Comparison of ENCODE assay signal across 30 mouse cellular contexts in genomic region chr19:16898576-16898975, GRCm38 (mm10). TPM values are rescaled to one million over a fixed set of nuclear protein-coding genes. Genes with fewer than 3 reads are reported as not detected.
DNase-seq lines count a peak whose midpoint lies in the region; ATAC-seq and TF ChIP-seq lines count a peak whose summit lies in the region.
"Had no signal": no experiment of that assay in that cellular context is flagged by ENCODE, and none has a peak within 500 bp of the region (broad histone marks: within the 10 kb centered on the region; RNA-seq: fewer than 3 reads in every experiment).

No protein-coding gene starts in this region.

- H3K4me3 ChIP-seq in myocyte = no peak overlapping the region
- H3K4me3 ChIP-seq in gastrocnemius, adult 2 months = no peak overlapping the region
- H3K4me3 ChIP-seq: embryonic facial prominence, embryonic 13.5 days; heart, embryonic 12.5 days; hindbrain, embryonic 12.5 days; limb, embryonic 13.5 days; liver, embryonic 13.5 days; lung, embryonic 15.5 days; midbrain, embryonic 12.5 days; neural tube, embryonic 13.5 days had no signal

- ATAC-seq in activated CD4-positive, CD25-positive, alpha-beta regulatory T cell, adult 4 months = no peak
- ATAC-seq: inflammation-experienced regulatory T-cells, adult 6 months had no signal

- no peak overlapping the region for H3ac ChIP-seq in myocyte (ENCODE audit: control insufficient read depth, insufficient read length)

- H3K36me3 ChIP-seq in myocyte (ENCODE audit: control insufficient read depth, insufficient read depth) = no peaks in the 10 kb centered on the region
- H3K36me3 ChIP-seq: embryonic facial prominence, embryonic 13.5 days; heart, embryonic 12.5 days; hindbrain, embryonic 12.5 days; limb, embryonic 13.5 days; liver, embryonic 13.5 days; lung, embryonic 15.5 days; midbrain, embryonic 12.5 days; neural tube, embryonic 13.5 days had no signal

- no peaks in the 10 kb centered on the region for H3K27me3 ChIP-seq in myocyte (ENCODE audit: control insufficient read depth, insufficient read depth, insufficient read length)
- H3K27me3 ChIP-seq: embryonic facial prominence, embryonic 13.5 days; heart, embryonic 12.5 days; hindbrain, embryonic 12.5 days; limb, embryonic 13.5 days; liver, embryonic 13.5 days; midbrain, embryonic 12.5 days; neural tube, embryonic 13.5 days had no signal

- intact Hi-C loops in gastrocnemius, adult 2 months (cut with DNase I) = loop anchor here (2.0 kb wide), 2 partner anchors 132 to 140 kb away; no protein-coding TSS in a partner anchor

- no peak overlapping the region for H3K27ac ChIP-seq in gastrocnemius, adult 2 months
- H3K27ac ChIP-seq: embryonic facial prominence, embryonic 13.5 days; hindbrain, embryonic 12.5 days; limb, embryonic 13.5 days; liver, embryonic 13.5 days; lung, embryonic 15.5 days; midbrain, embryonic 12.5 days; neural tube, embryonic 13.5 days had no signal

- no peaks in the 10 kb centered on the region for H3K79me2 ChIP-seq in myocyte (ENCODE audit: control insufficient read depth, insufficient read depth)

- peak; percentile 75 for DNase-seq in adrenal gland, adult 2 months
- no peak for DNase-seq in adrenal gland, postnatal 4 days (ENCODE audit: low spot score in 2 of 2)
- peak; percentile 67 for DNase-seq in Muller cell, postnatal 12 days (ENCODE audit: inconsistent ontology term)
- DNase-seq in adrenal gland, postnatal 25 days = peak; percentile 39
- DNase-seq in gastrocnemius, adult 2 months = no peak
- no peak for DNase-seq in testis, postnatal 14 days (ENCODE audit: low spot score)
- DNase-seq: B cell, adult 2 months; cerebellum, postnatal 10 days; heart, adult 11 months; heart, postnatal 14 days; kidney, adult 9 months; kidney, postnatal 36 days; layer of hippocampus, adult 9-11 months; liver, embryonic 13.5 days; lung, postnatal 4 days; spleen, adult 18-20 months; thymus, adult 2 months had no signal

- TF ChIP-seq POLR2A in myocyte (IDR thresholded peaks at IDR 0.05; ENCODE audit: insufficient read length, low read depth) = no peak

- peak overlapping the region; percentile 64 for H3K4me2 ChIP-seq in myocyte (ENCODE audit: low read depth)
- H3K4me2 ChIP-seq: embryonic facial prominence, embryonic 13.5 days; heart, embryonic 12.5 days; hindbrain, embryonic 12.5 days; limb, embryonic 13.5 days; liver, embryonic 13.5 days; lung, embryonic 15.5 days; midbrain, embryonic 12.5 days; neural tube, embryonic 13.5 days had no signal

- TF ChIP-seq CTCF in gastrocnemius, adult 2 months (IDR thresholded peaks at IDR 0.05) = no peak

TF ChIP-seq in myocyte, 11 proteins besides CTCF, POLR2A, EP300 and RAD21:
- TF ChIP-seq MYOG (IDR thresholded peaks at IDR 0.05; ENCODE audit: control insufficient read depth in 1 of 3, insufficient read depth in 1 of 3, insufficient read length in 2 of 3, low read depth in 2 of 3) (no peak), MYOD1 (IDR thresholded peaks at IDR 0.05; ENCODE audit: control insufficient read depth in 1 of 3, insufficient read length in 2 of 3, low read depth in 2 of 3) (no peak), E2F4 (IDR thresholded peaks at IDR 0.05; ENCODE audit: insufficient read depth) (no peak), TCF12 (IDR thresholded peaks at IDR 0.05; ENCODE audit: insufficient read depth, poor library complexity, severe bottlenecking) (no peak), CEBPB (IDR thresholded peaks at IDR 0.05; ENCODE audit: insufficient read depth, poor library complexity, severe bottlenecking) (no peak), REST (IDR thresholded peaks at IDR 0.05; ENCODE audit: insufficient read depth, insufficient read length) (no peak), MAX (IDR thresholded peaks at IDR 0.05; ENCODE audit: low read depth) (no peak), SRF (IDR thresholded peaks at IDR 0.05; ENCODE audit: control insufficient read depth, insufficient read length, low read depth) (no peak), TCF3 (IDR thresholded peaks at IDR 0.05; ENCODE audit: insufficient read length, low read depth) (no peak), USF1 (IDR thresholded peaks at IDR 0.05; ENCODE audit: low read depth) (no peak)
TF ChIP-seq in myocyte: peak in this region for 0.

RNA-seq across cellular contexts. Expression of gene Foxb2, which starts 25.0 kb away (rescaled TPM):
- total RNA-seq in adrenal gland, adult 2 months (2021) = not detected
- not detected in 2 replicates for polyA plus RNA-seq in adrenal gland, adult 2 months (2012; rRNA removed)
- total RNA-seq in adrenal gland, postnatal 4 days (2021) = not detected
- not detected in 2 replicates for total RNA-seq in adrenal gland, postnatal 25 days (2021)
- polyA plus RNA-seq in myocyte (2012; fragmentation: generic; extraction: Trizol) = not detected
- not detected for polyA plus RNA-seq in activated CD4-positive, CD25-positive, alpha-beta regulatory T cell, adult 4 months (2017; shearing (Covaris generic))
- total RNA-seq in gastrocnemius, adult 2 months (2021) = not detected
- total RNA-seq: gastrocnemius, adult 8-10 months; heart, postnatal 14 days; left cerebral cortex, postnatal 14 days had no signal
- polyA plus RNA-seq: embryonic facial prominence, embryonic 13.5 days; heart, embryonic 12.5 days; inflammation-experienced regulatory T-cells, adult 6 months; liver, embryonic 13.5 days; lung, embryonic 15.5 days; neural tube, embryonic 13.5 days; stomach, embryonic 14.5 days had no signal

RNA-seq across cellular contexts. Expression of gene Prune2, which starts 57.3 kb away (rescaled TPM):
- total RNA-seq in adrenal gland, adult 2 months (2021) = 10 to 100 TPM; 17.7 to 33.7 TPM
- polyA plus RNA-seq in adrenal gland, adult 2 months (2012; rRNA removed) = 0.87 and 1.6 TPM in 2 replicates
- total RNA-seq in adrenal gland, postnatal 4 days (2021) = 10 to 100 TPM; 20.3 to 22.9 TPM
- 34.6 and 35.3 TPM in 2 replicates for total RNA-seq in adrenal gland, postnatal 25 days (2021)
- polyA plus RNA-seq in myocyte (2012; fragmentation: generic; extraction: Trizol) = 61.8 TPM
- under 1 TPM in 1 of 2 experiments, not detected in 1; 0.37 TPM for polyA plus RNA-seq in activated CD4-positive, CD25-positive, alpha-beta regulatory T cell, adult 4 months (2017; shearing (Covaris generic))
- 1 to 10 TPM; 5.9 to 9.6 TPM for total RNA-seq in gastrocnemius, adult 2 months (2021)

Comparison
In these comparisons a context has a peak if more than half of its experiments do, and no peak if none do; other contexts are left out.
1. DNase-seq: peak in adrenal gland, adult 2 months (single experiment), Muller cell, postnatal 12 days (single experiment) and adrenal gland, postnatal 25 days (single experiment); none in adrenal gland, postnatal 4 days (0 of 2), gastrocnemius, adult 2 months (single experiment) and testis, postnatal 14 days (single experiment).